Mouse (Mus musculus): Measurements from ENCODE around the gene Ppp2r2d. TPM values are rescaled to one million over a fixed set of nuclear protein-coding genes. Genes with fewer than 3 reads are reported as not detected.

The Ppp2r2d gene
- polyA plus RNA-seq, 1 experiment from 2014 or later = 22.7 TPM

Other genes starting within 250 kb of the Ppp2r2d start
- 15.4 TPM in 2 replicates for gene Mapk1ip1, start 194 bp downstream of the Ppp2r2d start, polyA plus RNA-seq (2015; fragmentation: Nextera tagmentation; extraction: Ambion mirVana)
- 258 and 260 TPM in 2 replicates for gene Bnip3, start 63.4 kb downstream of the Ppp2r2d start, polyA plus RNA-seq (2015; fragmentation: Nextera tagmentation; extraction: Ambion mirVana)
- gene Jakmip3, start 94.7 kb downstream of the Ppp2r2d start, polyA plus RNA-seq (2015; fragmentation: Nextera tagmentation; extraction: Ambion mirVana) = not detected in 2 replicates
- 1.6 and 2.5 TPM in 2 replicates for gene Dpysl4, start 239.9 kb downstream of the Ppp2r2d start, polyA plus RNA-seq (2015; fragmentation: Nextera tagmentation; extraction: Ambion mirVana)